8 mouse cellular contexts compared by ENCODE assay signal in genomic region chrX:134403863-134404583, GRCm38 (mm10). TPM values are rescaled to one million over a fixed set of nuclear protein-coding genes. Genes with fewer than 3 reads are reported as not detected.
DNase-seq lines count a peak whose midpoint lies in the region; ATAC-seq and TF ChIP-seq lines count a peak whose summit lies in the region.
"Had no signal": no experiment of that assay in that cellular context is flagged by ENCODE, and none has a peak within 500 bp of the region (broad histone marks: within the 10 kb centered on the region; RNA-seq: fewer than 3 reads in every experiment).

TSS of gene Drp2 (plus strand) at chrX:134404551.

- no peak for DNase-seq in layer of hippocampus, adult 18-20 months (ENCODE audit: low spot score in 2 of 2)
- no peak for DNase-seq in layer of hippocampus, adult 9-11 months
- peak; percentile 27 for DNase-seq in limb, embryonic 11.5 days (ENCODE audit: low spot score)

- H3K9me3 ChIP-seq in embryonic facial prominence, embryonic 15.5 days (replicated peaks), result no peaks in the 10 kb centered on the region
- H3K9me3 ChIP-seq in heart, embryonic 15.5 days (replicated peaks), result no peaks in the 10 kb centered on the region
- no peaks in the 10 kb centered on the region for H3K9me3 ChIP-seq in limb, embryonic 11.5 days (ENCODE audit: control insufficient read depth, low read length)

- TF ChIP-seq POLR2A in small intestine, adult 2 months (IDR thresholded peaks at IDR 0.05; ENCODE audit: low read depth, low read length), result no peak

- no peaks in the 10 kb centered on the region for H3K36me3 ChIP-seq in embryonic facial prominence, embryonic 15.5 days
- no peaks in the 10 kb centered on the region for H3K36me3 ChIP-seq in heart, embryonic 15.5 days
- no peaks in the 10 kb centered on the region for H3K36me3 ChIP-seq in limb, embryonic 11.5 days (ENCODE audit: control insufficient read depth, insufficient read depth, low read length)
- no peaks in the 10 kb centered on the region for H3K36me3 ChIP-seq in small intestine, adult 2 months (ENCODE audit: control insufficient read depth, insufficient read depth, low read length)

- no peaks in the 10 kb centered on the region for H3K27me3 ChIP-seq in embryonic facial prominence, embryonic 15.5 days
- H3K27me3 ChIP-seq in heart, embryonic 15.5 days, result no peaks in the 10 kb centered on the region
- no peaks in the 10 kb centered on the region for H3K27me3 ChIP-seq in limb, embryonic 11.5 days (ENCODE audit: control insufficient read depth, insufficient read depth, low read length)
- H3K27me3 ChIP-seq in small intestine, adult 2 months (ENCODE audit: control insufficient read depth, insufficient read depth, low read length), result no peaks in the 10 kb centered on the region

- ATAC-seq in embryonic facial prominence, embryonic 15.5 days (ENCODE audit: insufficient number of reproducible peaks, low FRiP score, low TSS enrichment, low read depth), result peak; percentile 29; the same call in 1 of the 2 replicates
- no peak for ATAC-seq in heart, embryonic 15.5 days (replicated peaks; ENCODE audit: insufficient number of reproducible peaks, insufficient read depth, low FRiP score, low read depth)
- ATAC-seq in limb, embryonic 11.5 days (ENCODE audit: insufficient number of reproducible peaks, low FRiP score, low TSS enrichment, low read depth), result no peak
- ATAC-seq in granulocyte monocyte progenitor cell, adult 5-6 weeks (replicated peaks; ENCODE audit: poor library complexity, severe bottlenecking), result no peak

- no peaks in the 10 kb centered on the region for H3K4me1 ChIP-seq in embryonic facial prominence, embryonic 15.5 days
- no peaks in the 10 kb centered on the region for H3K4me1 ChIP-seq in heart, embryonic 15.5 days (replicated peaks)
- H3K4me1 ChIP-seq in limb, embryonic 11.5 days (ENCODE audit: control insufficient read depth, insufficient read depth, low read length), result no peaks in the 10 kb centered on the region
- no peaks in the 10 kb centered on the region for H3K4me1 ChIP-seq in small intestine, adult 2 months (ENCODE audit: control insufficient read depth, insufficient read depth, insufficient read length, low read length)

- H3K9ac ChIP-seq in embryonic facial prominence, embryonic 15.5 days, result no peak within 1 kb of the TSS
- no peak within 1 kb of the TSS for H3K9ac ChIP-seq in heart, embryonic 15.5 days
- H3K9ac ChIP-seq in limb, embryonic 11.5 days (ENCODE audit: low read length), result peak within 1 kb of the TSS; percentile 22; the same call in 1 of the 2 replicates

- H3K27ac ChIP-seq in embryonic facial prominence, embryonic 15.5 days (replicated peaks), result peak within 1 kb of the TSS; percentile 44; the same call in 1 of the 2 replicates
- H3K27ac ChIP-seq in heart, embryonic 15.5 days, result no peak within 1 kb of the TSS
- no peak within 1 kb of the TSS for H3K27ac ChIP-seq in limb, embryonic 11.5 days (replicated peaks; ENCODE audit: low read depth, low read length)
- H3K27ac ChIP-seq in small intestine, adult 2 months (ENCODE audit: insufficient read depth, low read depth, low read length), result no peak within 1 kb of the TSS

- 27% methylated on average over 15 of the region's 15 CpGs for WGBS in embryonic facial prominence, embryonic 15.5 days
- 29% methylated on average over 15 of the region's 15 CpGs for WGBS in heart, embryonic 15.5 days
- 40% methylated on average over 15 of the region's 15 CpGs for WGBS in limb, embryonic 11.5 days
- 31% methylated on average over 15 of the region's 15 CpGs for WGBS in small intestine, adult 2 months

- H3K4me2 ChIP-seq in embryonic facial prominence, embryonic 15.5 days (replicated peaks), result peak within 1 kb of the TSS; percentile 47
- peak within 1 kb of the TSS; percentile 67 for H3K4me2 ChIP-seq in heart, embryonic 15.5 days
- peak within 1 kb of the TSS; percentile 36 for H3K4me2 ChIP-seq in limb, embryonic 11.5 days (ENCODE audit: low read depth, severe bottlenecking)

- TF ChIP-seq CTCF in small intestine, adult 2 months (IDR thresholded peaks at IDR 0.05; ENCODE audit: extremely low read depth, insufficient read length, insufficient replicate concordance, low read depth, low read length), result no peak

- H3K4me3 ChIP-seq in embryonic facial prominence, embryonic 15.5 days (replicated peaks), result peak within 1 kb of the TSS; percentile 40
- H3K4me3 ChIP-seq in heart, embryonic 15.5 days, result peak within 1 kb of the TSS; percentile 45
- peak within 1 kb of the TSS; percentile 20 for H3K4me3 ChIP-seq in limb, embryonic 11.5 days (ENCODE audit: low read depth, low read length)
- H3K4me3 ChIP-seq in small intestine, adult 2 months (ENCODE audit: low read depth, low read length), result peak within 1 kb of the TSS; percentile 51

RNA-seq across cellular contexts. Expression of gene Drp2, which starts in this region (rescaled TPM):
- total RNA-seq in layer of hippocampus, adult 18-20 months (2021), result 10 to 100 TPM; 32.1 to 47.9 TPM
- 3.9 and 4.1 TPM in 2 replicates for polyA plus RNA-seq in embryonic facial prominence, embryonic 15.5 days (2015; fragmentation: Nextera tagmentation; extraction: Ambion mirVana)
- polyA plus RNA-seq in heart, embryonic 15.5 days (2015; fragmentation: Nextera tagmentation; extraction: Ambion mirVana), result 0.26 and 0.44 TPM in 2 replicates
- 1.9 and 2.3 TPM in 2 replicates for polyA plus RNA-seq in limb, embryonic 11.5 days (2014; fragmentation: Nextera tagmentation; extraction: Ambion mirVana)
- polyA plus RNA-seq in small intestine, adult 2 months (2012; rRNA removed), result 0.14 and 0.24 TPM in 2 replicates
- 1.4 TPM in 1 of 2 replicates, not detected in the other for total RNA-seq in granulocyte monocyte progenitor cell, adult 5-6 weeks (2014; fragmentation: Nextera tagmentation)
- total RNA-seq in granulocyte monocyte progenitor cell, adult 5-6 weeks (2017), result 0.17 and 0.77 TPM in 2 replicates
- polyA plus RNA-seq: liver, adult 2 months had no signal

Comparison
In these comparisons a context has a peak if more than half of its experiments do, and no peak if none do; other contexts are left out.
1. RNA of gene Drp2 (total RNA-seq): 32.1 to 47.9 TPM in layer of hippocampus, adult 18-20 months; 0.17 to 1.4 TPM in granulocyte monocyte progenitor cell, adult 5-6 weeks; every median in the first group is over 10 times any median in the second.
2. Peak in every context shown above with its lines, with median percentiles within 50 percentile points of each other: H3K4me2 ChIP-seq and H3K4me3 ChIP-seq.